Mouse (Mus musculus) megakaryocyte, embryonic 14.5 days (primary cell): ENCODE results near the gene Gm20721.

ENCODE experiments used
- FLI1 ChIP-seq: IDR thresholded peaks from 2 replicates; pipeline ENCODE4 v1.6.1; 2012; ENCODE audit warnings: low read length, inconsistent platforms, mixed read lengths
- GATA1 ChIP-seq: IDR thresholded peaks from 3 replicates; pipeline ENCODE4 v1.6.1; 2012; ENCODE audit warnings: mixed read lengths, low read length, inconsistent platforms, borderline replicate concordance

DNA sequence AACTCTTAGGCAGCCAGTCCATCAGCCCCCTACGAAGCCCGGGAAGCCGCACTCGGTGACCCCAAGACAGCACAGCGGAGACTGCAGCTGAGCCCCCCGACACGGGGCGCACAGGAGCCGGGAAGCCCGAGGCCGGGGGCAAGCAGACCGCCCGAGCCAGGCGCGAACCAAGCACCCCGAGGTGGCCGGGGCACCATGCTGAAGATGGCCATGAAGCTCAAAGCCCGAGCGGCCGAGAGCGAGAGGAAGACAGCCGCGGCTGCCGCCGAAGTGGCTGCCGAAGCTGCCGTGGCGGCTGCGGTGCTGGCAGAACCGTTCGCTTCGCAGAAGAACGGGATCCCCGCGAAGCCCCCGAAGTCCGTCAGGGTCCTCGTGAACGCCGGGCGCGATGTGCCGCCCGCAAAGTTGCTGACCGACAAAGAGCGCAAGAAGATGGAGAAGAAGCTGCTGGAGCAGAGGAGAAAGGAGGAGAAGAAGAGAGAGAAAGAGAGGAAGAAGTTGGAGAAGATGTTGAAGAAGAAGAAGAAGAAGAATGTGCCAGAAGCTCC is 18.1 kb downstream of the Gm20721 start:
- TF ChIP-seq GATA1 (no peak), FLI1 (no peak)
